Mouse (Mus musculus) C2C12 (cell line): ENCODE results near the gene Plk5. TPM values are rescaled to one million over a fixed set of nuclear protein-coding genes. Genes with fewer than 3 reads are reported as not detected.

Experiments used
- H3K27me3 ChIP-seq: one replicate; pipeline ENCODE4 v1.6.1; 2011; ENCODE audit not compliant: control insufficient read depth, insufficient read depth, insufficient read length
- H3K36me3 ChIP-seq: one replicate; pipeline ENCODE4 v1.6.1; 2011; ENCODE audit not compliant: control insufficient read depth, insufficient read depth
- H3K4me3 ChIP-seq: one replicate; pipeline ENCODE4 v1.5.1; 2011; ENCODE audit warnings: mild to moderate bottlenecking, control low read depth; ENCODE audit not compliant: poor library complexity, insufficient read depth, severe bottlenecking
- H3K79me2 ChIP-seq: one replicate; pipeline ENCODE4 v1.6.1; 2011; ENCODE audit not compliant: control insufficient read depth, insufficient read depth
- H3K79me3 ChIP-seq: one replicate; pipeline ENCODE4 v1.6.1; 2011; ENCODE audit warnings: low read depth, control low read depth
- H3ac ChIP-seq: one replicate; pipeline ENCODE3; 2011; ENCODE audit warnings: low read depth; ENCODE audit not compliant: control insufficient read depth, insufficient read length
- CEBPB ChIP-seq: IDR thresholded peaks from one replicate; pipeline ENCODE4 v1.6.1; 2011; ENCODE audit warnings: low read depth, mild to moderate bottlenecking, control low read depth, moderate library complexity
- CTCF ChIP-seq: IDR thresholded peaks from one replicate; pipeline ENCODE4 v1.5.1; 2011; ENCODE audit not compliant: control insufficient read depth, insufficient read depth, insufficient read length
- FOSL1 ChIP-seq: IDR thresholded peaks from one replicate; pipeline ENCODE4 v1.8.0; 2011; ENCODE audit warnings: mild to moderate bottlenecking, low read length; ENCODE audit not compliant: poor library complexity, insufficient read depth, severe bottlenecking
- MAX ChIP-seq: IDR thresholded peaks from one replicate; pipeline ENCODE4 v1.6.1; 2011; ENCODE audit warnings: mild to moderate bottlenecking, control low read depth
- MYOD1 ChIP-seq: IDR thresholded peaks from one replicate; pipeline ENCODE4 v1.6.1; 2011; ENCODE audit warnings: low read depth; ENCODE audit not compliant: control insufficient read depth, insufficient read length
- MYOG ChIP-seq: IDR thresholded peaks from one replicate; pipeline ENCODE4 v1.6.1; 2011; ENCODE audit not compliant: control insufficient read depth, insufficient read length; ENCODE audit errors: extremely low read depth
- USF1 ChIP-seq: IDR thresholded peaks from one replicate; pipeline ENCODE4 v1.6.1; 2011; ENCODE audit warnings: low read depth, mild to moderate bottlenecking, control low read depth, moderate library complexity
- polyA plus RNA-seq: library from polyadenylated mRNA; unstranded; fragments of >200 nt; fragmentation: generic; extraction: Trizol; gene quantifications from one replicate; pipeline ENCODE4 v1.2.1, GENCODE M21; 2012; ENCODE audit warnings: missing spikeins

The Plk5 gene
- polyA plus RNA-seq, 1 experiment = not detected

GRCm38 (mm10) chr10:80321670-80322581, 34.3 kb upstream of the Plk5 start:
- no peak for TF ChIP-seq CTCF
- TF ChIP-seq MYOG = no peak
- TF ChIP-seq USF1 = no peak
- no peak for TF ChIP-seq MAX
- TF ChIP-seq CEBPB = no peak
- no peak for TF ChIP-seq MYOD1
- TF ChIP-seq FOSL1 = no peak
- peaks cover 20% of the 10 kb centered on the region for H3K79me3 ChIP-seq
- no peaks in the 10 kb centered on the region for H3K27me3 ChIP-seq
- H3K4me3 ChIP-seq = peak overlapping the region; percentile 43
- H3ac ChIP-seq = peak overlapping the region; percentile 28
- peaks cover 6% of the 10 kb centered on the region for H3K36me3 ChIP-seq
- H3K79me2 ChIP-seq = peaks cover 44% of the 10 kb centered on the region

GRCm38 (mm10) chr10:80322811-80323211, 33.4 kb upstream of the Plk5 start:
- Histone ChIP-seq H3K36me3 (peaks cover 6% of the 10 kb centered on the region), H3K79me2 (peaks cover 44% of the 10 kb centered on the region), H3K79me3 (peaks cover 20% of the 10 kb centered on the region), H3K4me3 (peak overlapping the region; percentile 43), H3K27me3 (no peaks in the 10 kb centered on the region), H3ac (peak overlapping the region; percentile 89)
- TF ChIP-seq MAX (peak; percentile 93), CEBPB (no peak), MYOD1 (no peak)

GRCm38 (mm10) chr10:80323261-80324119, 32.8 kb upstream of the Plk5 start:
- H3ac ChIP-seq = peak overlapping the region; percentile 89
- peaks cover 39% of the 10 kb centered on the region for H3K79me2 ChIP-seq
- H3K4me3 ChIP-seq = peak overlapping the region; percentile 43
- TF ChIP-seq MYOG = no peak
- TF ChIP-seq CTCF = no peak
- TF ChIP-seq CEBPB = no peak
- TF ChIP-seq MYOD1 = no peak
- TF ChIP-seq USF1 = no peak
- TF ChIP-seq MAX = no peak
- no peak for TF ChIP-seq FOSL1
- no peaks in the 10 kb centered on the region for H3K27me3 ChIP-seq
- H3K36me3 ChIP-seq = peaks cover 6% of the 10 kb centered on the region
- H3K79me3 ChIP-seq = peaks cover 20% of the 10 kb centered on the region

- peaks cover 14% of the 10 kb centered on the region for H3K79me3 ChIP-seq
- H3ac ChIP-seq = no peak overlapping the region
- H3K27me3 ChIP-seq = no peaks in the 10 kb centered on the region
- peak overlapping the region; percentile 43 for H3K4me3 ChIP-seq
- TF ChIP-seq FOSL1 (no peak), MAX (no peak), MYOD1 (no peak), USF1 (no peak), CTCF (no peak), MYOG (no peak), CEBPB (no peak)
- peaks cover 30% of the 10 kb centered on the region for H3K79me2 ChIP-seq
- no peaks in the 10 kb centered on the region for H3K36me3 ChIP-seq
These were observed 31.9 kb upstream of the Plk5 start for GRCm38 (mm10) chr10:80324120-80325037.

GRCm38 (mm10) chr10:80325045-80325444, 31.2 kb upstream of the Plk5 start:
- no peak overlapping the region for H3K4me3 ChIP-seq
- no peaks in the 10 kb centered on the region for H3K27me3 ChIP-seq
- H3K79me2 ChIP-seq = peaks cover 23% of the 10 kb centered on the region
- H3K79me3 ChIP-seq = peaks cover 8% of the 10 kb centered on the region
- no peak overlapping the region for H3ac ChIP-seq
- no peaks in the 10 kb centered on the region for H3K36me3 ChIP-seq
- TF ChIP-seq CEBPB = no peak
- no peak for TF ChIP-seq MYOG
- TF ChIP-seq FOSL1 = no peak
- TF ChIP-seq USF1 = no peak
- TF ChIP-seq CTCF = no peak
